Mouse (Mus musculus): ENCODE data around the gene Hfm1. TPM values are rescaled to one million over a fixed set of nuclear protein-coding genes. Genes with fewer than 3 reads are reported as not detected.

The Hfm1 gene
- polyA plus RNA-seq, 1 experiment: 0.49 TPM

GRCm38 (mm10) chr5:106814611-106815010 is 111.5 kb downstream of the Hfm1 start:
- H3K4me1 ChIP-seq (replicated peaks; ENCODE audit: control insufficient read depth, insufficient read depth, low read length): no peaks in the 10 kb centered on the region
- H3K27me3 ChIP-seq (ENCODE audit: control insufficient read depth, insufficient read depth, low read length): no peaks in the 10 kb centered on the region
- WGBS: 63% methylated on average over 6 of the region's 6 CpGs
- no peak for DNase-seq
- no peaks in the 10 kb centered on the region for H3K36me3 ChIP-seq (ENCODE audit: control insufficient read depth, insufficient read depth, low read length)
- H3K27ac ChIP-seq (ENCODE audit: control insufficient read depth, insufficient read depth, low read length): no peak overlapping the region
- no peak for TF ChIP-seq POLR2A (IDR thresholded peaks at IDR 0.05; ENCODE audit: control insufficient read depth, extremely low read depth, insufficient read depth, low read length, poor library complexity)
- TF ChIP-seq CTCF (IDR thresholded peaks at IDR 0.05; ENCODE audit: borderline replicate concordance, control insufficient read depth, extremely low read depth, insufficient read depth, low read length, poor library complexity): no peak
- H3K4me3 ChIP-seq (ENCODE audit: control insufficient read depth, insufficient read depth, low read length): no peak overlapping the region

- no peak overlapping the region for H3K27ac ChIP-seq (ENCODE audit: control insufficient read depth, insufficient read depth, low read length)
- no peak overlapping the region for H3K4me3 ChIP-seq (ENCODE audit: control insufficient read depth, insufficient read depth, low read length)
- H3K4me1 ChIP-seq (replicated peaks; ENCODE audit: control insufficient read depth, insufficient read depth, low read length): peaks cover 12% of the 10 kb centered on the region
- TF ChIP-seq POLR2A (IDR thresholded peaks at IDR 0.05; ENCODE audit: control insufficient read depth, extremely low read depth, insufficient read depth, low read length, poor library complexity) (no peak), CTCF (IDR thresholded peaks at IDR 0.05; ENCODE audit: borderline replicate concordance, control insufficient read depth, extremely low read depth, insufficient read depth, low read length, poor library complexity) (peak; percentile 83; the same call in 1 of the 2 replicates)
- DNase-seq: peak; percentile 76
- H3K36me3 ChIP-seq (ENCODE audit: control insufficient read depth, insufficient read depth, low read length): no peaks in the 10 kb centered on the region
- H3K27me3 ChIP-seq (ENCODE audit: control insufficient read depth, insufficient read depth, low read length): no peaks in the 10 kb centered on the region
- 1% methylated on average over 12 of the region's 12 CpGs for WGBS
Measured at GRCm38 (mm10) chr5:106803094-106803493, 123.0 kb downstream of the Hfm1 start.

GRCm38 (mm10) chr5:106801886-106802798 is 124.0 kb downstream of the Hfm1 start:
- no peaks in the 10 kb centered on the region for H3K36me3 ChIP-seq (ENCODE audit: control insufficient read depth, insufficient read depth, low read length)
- no peak overlapping the region for H3K27ac ChIP-seq (ENCODE audit: control insufficient read depth, insufficient read depth, low read length)
- TF ChIP-seq CTCF (IDR thresholded peaks at IDR 0.05; ENCODE audit: borderline replicate concordance, control insufficient read depth, extremely low read depth, insufficient read depth, low read length, poor library complexity) (peak; percentile 87), POLR2A (IDR thresholded peaks at IDR 0.05; ENCODE audit: control insufficient read depth, extremely low read depth, insufficient read depth, low read length, poor library complexity) (no peak)
- WGBS: 8% methylated on average over 32 of the region's 32 CpGs
- H3K4me1 ChIP-seq (replicated peaks; ENCODE audit: control insufficient read depth, insufficient read depth, low read length): peaks cover 12% of the 10 kb centered on the region
- H3K27me3 ChIP-seq (ENCODE audit: control insufficient read depth, insufficient read depth, low read length): no peaks in the 10 kb centered on the region
- H3K4me3 ChIP-seq (ENCODE audit: control insufficient read depth, insufficient read depth, low read length): peak overlapping the region; percentile 21
- peak; percentile 89 for DNase-seq

- Histone ChIP-seq H3K27me3 (ENCODE audit: control insufficient read depth, insufficient read depth, low read length) (no peaks in the 10 kb centered on the region), H3K4me3 (ENCODE audit: control insufficient read depth, insufficient read depth, low read length) (no peak overlapping the region), H3K4me1 (replicated peaks; ENCODE audit: control insufficient read depth, insufficient read depth, low read length) (peaks cover 12% of the 10 kb centered on the region), H3K36me3 (ENCODE audit: control insufficient read depth, insufficient read depth, low read length) (no peaks in the 10 kb centered on the region), H3K27ac (ENCODE audit: control insufficient read depth, insufficient read depth, low read length) (no peak overlapping the region)
- WGBS: 54% methylated on average over 9 of the region's 9 CpGs
- TF ChIP-seq POLR2A (IDR thresholded peaks at IDR 0.05; ENCODE audit: control insufficient read depth, extremely low read depth, insufficient read depth, low read length, poor library complexity) (no peak), CTCF (IDR thresholded peaks at IDR 0.05; ENCODE audit: borderline replicate concordance, control insufficient read depth, extremely low read depth, insufficient read depth, low read length, poor library complexity) (no peak)
- no peak for DNase-seq
Measured at GRCm38 (mm10) chr5:106801215-106801863, 124.8 kb downstream of the Hfm1 start.

- Histone ChIP-seq H3K27me3 (ENCODE audit: control insufficient read depth, insufficient read depth, low read length) (no peaks in the 10 kb centered on the region), H3K27ac (ENCODE audit: control insufficient read depth, insufficient read depth, low read length) (no peak overlapping the region), H3K4me1 (replicated peaks; ENCODE audit: control insufficient read depth, insufficient read depth, low read length) (peaks cover 6% of the 10 kb centered on the region; the same call in 1 of the 2 replicates), H3K4me3 (ENCODE audit: control insufficient read depth, insufficient read depth, low read length) (no peak overlapping the region), H3K36me3 (ENCODE audit: control insufficient read depth, insufficient read depth, low read length) (no peaks in the 10 kb centered on the region)
- DNase-seq: no peak
- 92% methylated on average over 5 of the region's 5 CpGs for WGBS
- TF ChIP-seq CTCF (IDR thresholded peaks at IDR 0.05; ENCODE audit: borderline replicate concordance, control insufficient read depth, extremely low read depth, insufficient read depth, low read length, poor library complexity) (no peak), POLR2A (IDR thresholded peaks at IDR 0.05; ENCODE audit: control insufficient read depth, extremely low read depth, insufficient read depth, low read length, poor library complexity) (no peak)
Measured at GRCm38 (mm10) chr5:106797896-106798295, 128.2 kb downstream of the Hfm1 start.

GRCm38 (mm10) chr5:106791241-106791572 is 134.9 kb downstream of the Hfm1 start:
- no peak overlapping the region for H3K27ac ChIP-seq (ENCODE audit: control insufficient read depth, insufficient read depth, low read length)
- WGBS: 14% methylated on average over 6 of the region's 6 CpGs
- no peaks in the 10 kb centered on the region; the same call in 1 of the 2 replicates for H3K27me3 ChIP-seq (ENCODE audit: control insufficient read depth, insufficient read depth, low read length)
- H3K36me3 ChIP-seq (ENCODE audit: control insufficient read depth, insufficient read depth, low read length): no peaks in the 10 kb centered on the region
- TF ChIP-seq POLR2A (IDR thresholded peaks at IDR 0.05; ENCODE audit: control insufficient read depth, extremely low read depth, insufficient read depth, low read length, poor library complexity) (no peak), CTCF (IDR thresholded peaks at IDR 0.05; ENCODE audit: borderline replicate concordance, control insufficient read depth, extremely low read depth, insufficient read depth, low read length, poor library complexity) (peak; percentile 38; the same call in 1 of the 2 replicates)
- no peaks in the 10 kb centered on the region for H3K4me1 ChIP-seq (replicated peaks; ENCODE audit: control insufficient read depth, insufficient read depth, low read length)
- no peak overlapping the region for H3K4me3 ChIP-seq (ENCODE audit: control insufficient read depth, insufficient read depth, low read length)
- DNase-seq: peak; percentile 33

All from thymus, adult 2 months (tissue).